Mouse (Mus musculus) hindbrain, embryonic 11.5 days (tissue): ENCODE measurements around the gene Hist1h2ag. TPM values are rescaled to one million over a fixed set of nuclear protein-coding genes. Genes with fewer than 3 reads are reported as not detected.

Source experiments
- ATAC-seq: fragments of 200-750 bp; cut with Nextera tagmentation; 2 replicates; pipeline ENCODE4 v1.8.0; 2017; ENCODE audit warnings: mild to moderate bottlenecking, moderate TSS enrichment, moderate library complexity; ENCODE audit not compliant: low FRiP score
- DNase-seq: peaks from one replicate; pipeline ENCODE4 v3.0.0-alpha.2; 2015; ENCODE audit warnings: low spot score
- H3K27ac ChIP-seq: fragments of 300-500 bp; sonication (generic); 2 replicates; pipeline ENCODE4 v1.5.1; 2014; ENCODE audit warnings: mild to moderate bottlenecking, low read depth, low read length
- H3K27me3 ChIP-seq: fragments of 300-500 bp; sonication (generic); 2 replicates; pipeline ENCODE4 v1.6.1; 2014; ENCODE audit warnings: mild to moderate bottlenecking, low read length, moderate library complexity, mixed read lengths; ENCODE audit not compliant: control insufficient read depth, insufficient read depth
- H3K36me3 ChIP-seq: fragments of 300-500 bp; sonication (generic); 2 replicates; pipeline ENCODE4 v1.6.1; 2014; ENCODE audit warnings: mild to moderate bottlenecking, low read length, moderate library complexity, mixed read lengths; ENCODE audit not compliant: control insufficient read depth, insufficient read depth
- H3K4me1 ChIP-seq: fragments of 300-500 bp; sonication (generic); replicated peaks from 2 replicates; pipeline ENCODE4 v1.6.1; 2014; ENCODE audit warnings: low read length, mixed read lengths; ENCODE audit not compliant: control insufficient read depth, insufficient read depth
- H3K4me2 ChIP-seq: fragments of 300-500 bp; sonication (generic); replicated peaks from 2 replicates; pipeline ENCODE4 v1.6.1; 2014; ENCODE audit warnings: mild to moderate bottlenecking, low read depth, low read length
- H3K4me3 ChIP-seq: fragments of 300-500 bp; sonication (generic); 2 replicates; pipeline ENCODE4 v1.5.1; 2014; ENCODE audit warnings: low read depth, low read length
- H3K9ac ChIP-seq: fragments of 300-500 bp; sonication (generic); 2 replicates; pipeline ENCODE4 v1.6.1; 2014; ENCODE audit warnings: low read depth, low read length
- H3K9me3 ChIP-seq: fragments of 300-500 bp; sonication (generic); 2 replicates; pipeline ENCODE4 v1.6.1; 2016; ENCODE audit warnings: low read length; ENCODE audit not compliant: control insufficient read depth
- WGBS: fragments of 180-500 bp; shearing (Covaris S2); extraction: QIAGEN DNeasy Blood & Tissue Kit; methylation state at CpG from one replicate; pipeline ENCODE4 v1.1.7; 2014; 5-methylcytosine and 5-hydroxymethylcytosine counted together
- polyA plus RNA-seq: library from polyadenylated mRNA; unstranded; fragments of >200 nt; fragmentation: Nextera tagmentation; extraction: Ambion mirVana; gene quantifications from 2 replicates; pipeline ENCODE4 v1.2.1, GENCODE M21; 2014

The Hist1h2ag gene
- polyA plus RNA-seq, 1 experiment from 2014 or later = 60.3 TPM

GRCm38 (mm10) chr13:22019934-22020835, 22.6 kb downstream of the Hist1h2ag start:
- Histone ChIP-seq H3K27ac (no peak overlapping the region), H3K4me2 (peak overlapping the region; percentile 68), H3K9ac (peak overlapping the region; percentile 33; the same call in 1 of the 2 replicates), H3K27me3 (peaks cover 24% of the 10 kb centered on the region), H3K36me3 (no peaks in the 10 kb centered on the region), H3K4me1 (no peaks in the 10 kb centered on the region), H3K4me3 (peak overlapping the region; percentile 44), H3K9me3 (no peaks in the 10 kb centered on the region)
- ATAC-seq = peak; percentile 59; the same call in 1 of the 2 replicates
- under 1% methylated on average over 44 of the region's 44 CpGs for WGBS
- DNase-seq = peak; percentile 52

GRCm38 (mm10) chr13:22015479-22016450, 27.0 kb downstream of the Hist1h2ag start:
- H3K27me3 ChIP-seq = peaks cover 55% of the 10 kb centered on the region
- 16% methylated on average over 27 of the region's 27 CpGs for WGBS
- H3K36me3 ChIP-seq = no peaks in the 10 kb centered on the region

DNA sequence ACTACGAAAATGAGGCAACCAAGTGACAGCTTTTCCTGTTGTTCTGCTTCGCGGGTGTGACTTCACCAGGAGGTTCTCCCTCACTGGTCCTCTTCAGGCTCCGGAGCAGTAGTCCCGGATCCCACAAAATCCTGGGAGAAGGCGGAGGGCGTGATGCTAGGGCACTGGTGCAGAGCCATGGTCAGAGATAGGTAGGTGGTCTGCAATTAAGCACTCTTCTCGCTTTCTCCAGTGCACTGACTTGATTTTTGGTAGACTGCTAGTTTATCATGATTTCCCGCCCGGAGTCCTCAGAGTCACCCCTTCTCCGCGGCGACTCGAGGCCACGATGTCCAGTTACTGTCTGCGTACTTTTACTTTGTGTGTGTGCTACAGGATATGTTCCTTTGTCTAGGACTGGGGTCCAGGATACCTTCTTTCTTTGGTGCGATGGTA, 28.3 kb downstream of the Hist1h2ag start:
- Histone ChIP-seq H3K4me3 (no peak overlapping the region), H3K4me2 (no peak overlapping the region; the same call in 1 of the 2 replicates), H3K27me3 (peaks cover 61% of the 10 kb centered on the region), H3K9me3 (no peaks in the 10 kb centered on the region), H3K36me3 (no peaks in the 10 kb centered on the region), H3K27ac (no peak overlapping the region), H3K4me1 (peaks cover 4% of the 10 kb centered on the region), H3K9ac (no peak overlapping the region)
- DNase-seq (peak; percentile 63), ATAC-seq (no peak)
- WGBS = 12% methylated on average over 17 of the region's 17 CpGs

More at GRCm38 (mm10) chr13:22015479-22016450, 27.0 kb downstream of the Hist1h2ag start:
- ATAC-seq (peak; percentile 70), DNase-seq (peak; percentile 86)
- H3K4me2 ChIP-seq = no peak overlapping the region
- H3K4me3 ChIP-seq = no peak overlapping the region
- H3K4me1 ChIP-seq = peaks cover 4% of the 10 kb centered on the region
- no peak overlapping the region for H3K27ac ChIP-seq
- no peak overlapping the region for H3K9ac ChIP-seq
- no peaks in the 10 kb centered on the region for H3K9me3 ChIP-seq

DNA sequence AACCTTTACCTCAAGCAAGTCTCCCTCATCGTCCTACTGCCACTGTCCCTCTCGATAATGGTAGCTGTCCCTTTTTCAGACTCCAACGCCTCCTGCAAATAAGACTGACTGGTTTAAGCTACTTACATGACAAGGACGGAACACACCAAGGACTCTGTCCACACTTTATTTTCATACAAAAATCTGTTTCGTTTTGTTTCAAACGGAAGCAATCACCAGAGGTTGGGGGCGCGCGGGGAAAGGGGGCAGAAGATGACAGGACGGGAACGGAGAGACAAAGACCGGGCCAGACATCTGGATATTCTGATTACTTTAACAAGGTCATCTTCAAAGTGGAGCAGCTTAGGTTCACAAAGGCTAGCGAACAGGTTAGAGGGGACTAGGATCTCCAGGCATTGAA, 29.0 kb downstream of the Hist1h2ag start:
- Histone ChIP-seq H3K9me3 (no peaks in the 10 kb centered on the region), H3K36me3 (no peaks in the 10 kb centered on the region), H3K27ac (no peak overlapping the region), H3K9ac (no peak overlapping the region), H3K4me2 (no peak overlapping the region), H3K4me3 (no peak overlapping the region), H3K4me1 (peaks cover 4% of the 10 kb centered on the region), H3K27me3 (peaks cover 61% of the 10 kb centered on the region)
- DNase-seq (no peak), ATAC-seq (no peak)
- WGBS = 22% methylated on average over 13 of the region's 13 CpGs

GRCm38 (mm10) chr13:22009642-22010041, 33.1 kb downstream of the Hist1h2ag start, which contains the start of gene Prss16:
Gene Prss16, minus strand, starts transcription at chr13:22009742.
- ATAC-seq (no peak), DNase-seq (no peak)
- Histone ChIP-seq H3K9me3 (no peaks in the 10 kb centered on the region), H3K4me2 (no peak within 1 kb of the TSS), H3K27me3 (peaks cover 86% of the 10 kb centered on the region), H3K4me1 (peaks cover 6% of the 10 kb centered on the region), H3K27ac (no peak within 1 kb of the TSS), H3K9ac (no peak within 1 kb of the TSS), H3K36me3 (no peaks in the 10 kb centered on the region), H3K4me3 (no peak within 1 kb of the TSS)
- WGBS = 32% methylated on average over 6 of the region's 7 CpGs

- 76% methylated on average over 3 of the region's 3 CpGs for WGBS
- no peak overlapping the region for H3K27ac ChIP-seq
- H3K4me1 ChIP-seq = 0 out of 2 replicates have a peak, but pooled peaks cover 2% of the 10 kb centered on the region
- no peak overlapping the region for H3K9ac ChIP-seq
- H3K27me3 ChIP-seq = peaks cover 88% of the 10 kb centered on the region
- no peak overlapping the region for H3K4me2 ChIP-seq
- DNase-seq (no peak), ATAC-seq (no peak)
- H3K36me3 ChIP-seq = no peaks in the 10 kb centered on the region
- H3K9me3 ChIP-seq = no peaks in the 10 kb centered on the region
- no peak overlapping the region for H3K4me3 ChIP-seq
Measured at GRCm38 (mm10) chr13:22008707-22009106, 34.0 kb downstream of the Hist1h2ag start.

- no peak overlapping the region for H3K27ac ChIP-seq
- H3K9ac ChIP-seq = no peak overlapping the region
- H3K9me3 ChIP-seq = no peaks in the 10 kb centered on the region
- ATAC-seq = no peak
- H3K27me3 ChIP-seq = peaks cover 91% of the 10 kb centered on the region
- 49% methylated on average over 7 of the region's 7 CpGs for WGBS
- no peak overlapping the region for H3K4me3 ChIP-seq
- H3K36me3 ChIP-seq = no peaks in the 10 kb centered on the region
- H3K4me1 ChIP-seq = 0 out of 2 replicates have a peak, but pooled peaks cover 2% of the 10 kb centered on the region
- no peak overlapping the region for H3K4me2 ChIP-seq
- no peak for DNase-seq
Measured at GRCm38 (mm10) chr13:22007872-22008271, 34.9 kb downstream of the Hist1h2ag start.

DNA sequence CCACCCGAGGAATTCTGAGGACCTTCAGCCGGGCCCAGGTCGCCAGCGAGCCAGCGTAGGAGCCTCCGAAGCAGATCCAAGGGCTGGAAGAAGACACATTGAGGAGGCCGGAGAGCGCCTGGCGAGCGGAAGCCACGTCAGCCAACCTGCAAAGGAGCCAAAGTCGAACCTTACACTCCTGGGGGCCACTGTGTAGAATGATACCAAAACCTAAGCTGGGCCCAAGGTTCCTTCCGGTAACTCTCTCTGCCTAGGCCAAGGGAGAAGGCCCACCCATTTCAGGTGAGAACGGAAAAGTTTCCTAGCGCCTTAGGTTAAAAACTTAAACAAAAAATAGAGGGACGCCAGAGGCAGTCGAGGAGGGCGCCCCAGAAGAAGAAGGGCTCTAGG, 35.6 kb downstream of the Hist1h2ag start:
- Histone ChIP-seq H3K36me3 (no peaks in the 10 kb centered on the region), H3K27me3 (peaks cover 92% of the 10 kb centered on the region), H3K4me2 (peak overlapping the region; percentile 85), H3K9ac (no peak overlapping the region), H3K4me1 (0 out of 2 replicates have a peak, but pooled peaks cover 2% of the 10 kb centered on the region), H3K9me3 (no peaks in the 10 kb centered on the region), H3K27ac (no peak overlapping the region), H3K4me3 (peak overlapping the region; percentile 46)
- no peak for ATAC-seq
- 2% methylated on average over 18 of the region's 18 CpGs for WGBS
- DNase-seq = no peak
